Comparison of ENCODE assay signal across 8 mouse cellular contexts in the genomic region with DNA sequence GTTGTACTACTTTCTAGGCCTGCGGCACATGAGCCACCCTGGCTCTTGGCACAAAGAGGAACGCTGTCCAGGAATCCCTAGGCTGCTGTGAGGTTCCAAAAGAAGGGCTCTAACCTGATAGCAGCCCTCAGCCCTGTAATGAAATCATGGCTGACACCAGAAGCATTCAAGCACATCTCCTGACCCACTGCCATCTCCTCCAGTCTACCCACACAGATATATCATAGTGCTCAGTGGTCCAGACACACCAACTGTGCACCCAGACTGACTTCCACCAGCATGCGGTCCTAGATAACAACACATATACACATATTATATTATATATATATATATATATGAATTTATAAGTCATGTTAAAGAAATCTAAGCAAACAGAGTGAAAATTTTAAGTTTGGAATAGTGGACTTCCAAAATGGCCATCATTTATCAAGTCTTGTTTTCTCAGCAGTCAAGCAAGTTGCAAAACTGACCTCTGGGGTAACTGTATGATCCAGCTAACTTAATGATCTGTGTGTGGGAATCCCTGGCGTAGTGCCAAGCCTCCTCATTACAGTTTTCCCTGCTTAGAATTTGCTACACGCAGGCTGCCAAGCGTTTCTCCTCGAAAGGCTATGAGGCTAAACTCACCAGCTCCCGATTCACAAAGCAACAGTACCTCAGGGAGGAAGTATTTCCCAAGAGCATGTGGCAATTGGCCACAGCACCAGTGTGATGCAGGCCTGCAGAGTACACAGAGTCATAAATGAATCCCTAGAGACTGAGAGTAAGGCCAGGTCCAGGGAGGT.
A peak's percentile ranks its signal among the peaks of the same experiment; 100 is the strongest.
DNase-seq lines count a peak whose midpoint lies in the region; ATAC-seq and TF ChIP-seq lines count a peak whose summit lies in the region.

No protein-coding gene starts in this region.

- H3K4me2 ChIP-seq in lung, embryonic 15.5 days = no peak overlapping the region

- TF ChIP-seq CTCF in left cerebral cortex, adult 2 months (IDR thresholded peaks at IDR 0.05) = no peak

- DNase-seq in left cerebral cortex, postnatal 4 days = peak; percentile 36
- no peak for DNase-seq in left cerebral cortex, adult 2 months (ENCODE audit: extremely low spot score in 1 of 2, low spot score in 2 of 2)
- DNase-seq in adrenal gland, postnatal 25 days = peak; percentile 43
- DNase-seq in heart, postnatal 14 days = peak; percentile 45 to 48
- no peak for DNase-seq in layer of hippocampus, adult 9-11 months
- no peak for DNase-seq in embryo, embryonic 9.5 days (ENCODE audit: extremely low spot score)

- H3K9me3 ChIP-seq in lung, embryonic 15.5 days = no peaks in the 10 kb centered on the region

- no peak overlapping the region for H3K4me3 ChIP-seq in left cerebral cortex, adult 2 months
- no peak overlapping the region for H3K4me3 ChIP-seq in lung, embryonic 15.5 days

- H3K4me1 ChIP-seq in lung, embryonic 15.5 days = peaks cover 23% of the 10 kb centered on the region

- intact Hi-C loops in left cerebral cortex, postnatal 4 days (cut with DNase I) = no loop called here
- intact Hi-C loops in left cerebral cortex, adult 2 months (cut with DNase I) = no loop called here
- intact Hi-C loops in heart, postnatal 14 days (cut with DNase I) = no loop called here

- H3K9ac ChIP-seq in lung, embryonic 15.5 days = no peak overlapping the region

- ATAC-seq in lung, embryonic 15.5 days (ENCODE audit: borderline replicate concordance, extremely low read depth, low FRiP score, low TSS enrichment) = peak; percentile 77; the same call in 1 of the 2 replicates
- no peak; the same call in 1 of the 2 replicates for ATAC-seq in megakaryocyte-erythroid progenitor cell, adult 5-6 weeks (replicated peaks; ENCODE audit: low FRiP score, low TSS enrichment, poor library complexity, severe bottlenecking)

- H3K27me3 ChIP-seq in lung, embryonic 15.5 days = no peaks in the 10 kb centered on the region

- H3K27ac ChIP-seq in left cerebral cortex, adult 2 months = no peak overlapping the region
- H3K27ac ChIP-seq in lung, embryonic 15.5 days = 0 out of 2 replicates have a peak overlapping the region, but pooled peaks have one; percentile 27

- H3K36me3 ChIP-seq in lung, embryonic 15.5 days = no peaks in the 10 kb centered on the region

- 52% methylated on average over 8 of the region's 8 CpGs for WGBS in lung, embryonic 15.5 days

Comparison
In these comparisons a context has a peak if more than half of its experiments do, and no peak if none do; other contexts are left out.
1. DNase-seq: peak in left cerebral cortex, postnatal 4 days (single experiment), adrenal gland, postnatal 25 days (single experiment) and heart, postnatal 14 days (2 of 2); none in left cerebral cortex, adult 2 months (0 of 2), layer of hippocampus, adult 9-11 months (single experiment) and embryo, embryonic 9.5 days (single experiment).